Mouse (Mus musculus) forebrain, embryonic 12.5 days (tissue): ENCODE results near the gene Ndufaf7. TPM values are rescaled to one million over a fixed set of nuclear protein-coding genes. Genes with fewer than 3 reads are reported as not detected.

Experiments
- ATAC-seq: fragments of 200-750 bp; cut with Nextera tagmentation; 2 replicates; pipeline ENCODE4 v1.8.0; 2017; ENCODE audit warnings: moderate TSS enrichment; ENCODE audit not compliant: low FRiP score
- H3K27ac ChIP-seq: fragments of 300-500 bp; sonication (generic); 2 replicates; pipeline ENCODE4 v1.5.1; 2016; ENCODE audit warnings: mild to moderate bottlenecking
- H3K27me3 ChIP-seq: fragments of 300-500 bp; sonication (generic); 2 replicates; pipeline ENCODE4 v1.6.1; 2016; ENCODE audit warnings: mild to moderate bottlenecking
- H3K36me3 ChIP-seq: fragments of 300-500 bp; sonication (generic); replicated peaks from 2 replicates; pipeline ENCODE4 v1.6.1; 2016; ENCODE audit warnings: mild to moderate bottlenecking
- H3K4me1 ChIP-seq: fragments of 300-500 bp; sonication (generic); 2 replicates; pipeline ENCODE4 v1.6.1; 2016
- H3K4me2 ChIP-seq: fragments of 300-500 bp; sonication (generic); 2 replicates; pipeline ENCODE4 v1.6.1; 2016; ENCODE audit warnings: mild to moderate bottlenecking, moderate library complexity
- H3K4me3 ChIP-seq: fragments of 300-500 bp; sonication (generic); replicated peaks from 2 replicates; pipeline ENCODE4 v1.5.1; 2016; ENCODE audit warnings: mild to moderate bottlenecking
- H3K9ac ChIP-seq: fragments of 300-500 bp; sonication (generic); 2 replicates; pipeline ENCODE4 v1.6.1; 2016; ENCODE audit warnings: mild to moderate bottlenecking
- H3K9me3 ChIP-seq: fragments of 300-500 bp; sonication (generic); 2 replicates; pipeline ENCODE4 v1.6.1; 2016
- WGBS: fragments of 180-500 bp; shearing (Covaris S2); methylation state at CpG from one replicate; pipeline ENCODE4 v1.1.7; 2016; 5-methylcytosine and 5-hydroxymethylcytosine counted together
- polyA plus RNA-seq: library from polyadenylated mRNA; unstranded; fragments of >200 nt; fragmentation: Nextera tagmentation; extraction: Ambion mirVana; gene quantifications from 2 replicates; pipeline ENCODE4 v1.2.1, GENCODE M21; 2016

Gene Ndufaf7
- polyA plus RNA-seq = 46.3 and 55.6 TPM in 2 replicates

DNA sequence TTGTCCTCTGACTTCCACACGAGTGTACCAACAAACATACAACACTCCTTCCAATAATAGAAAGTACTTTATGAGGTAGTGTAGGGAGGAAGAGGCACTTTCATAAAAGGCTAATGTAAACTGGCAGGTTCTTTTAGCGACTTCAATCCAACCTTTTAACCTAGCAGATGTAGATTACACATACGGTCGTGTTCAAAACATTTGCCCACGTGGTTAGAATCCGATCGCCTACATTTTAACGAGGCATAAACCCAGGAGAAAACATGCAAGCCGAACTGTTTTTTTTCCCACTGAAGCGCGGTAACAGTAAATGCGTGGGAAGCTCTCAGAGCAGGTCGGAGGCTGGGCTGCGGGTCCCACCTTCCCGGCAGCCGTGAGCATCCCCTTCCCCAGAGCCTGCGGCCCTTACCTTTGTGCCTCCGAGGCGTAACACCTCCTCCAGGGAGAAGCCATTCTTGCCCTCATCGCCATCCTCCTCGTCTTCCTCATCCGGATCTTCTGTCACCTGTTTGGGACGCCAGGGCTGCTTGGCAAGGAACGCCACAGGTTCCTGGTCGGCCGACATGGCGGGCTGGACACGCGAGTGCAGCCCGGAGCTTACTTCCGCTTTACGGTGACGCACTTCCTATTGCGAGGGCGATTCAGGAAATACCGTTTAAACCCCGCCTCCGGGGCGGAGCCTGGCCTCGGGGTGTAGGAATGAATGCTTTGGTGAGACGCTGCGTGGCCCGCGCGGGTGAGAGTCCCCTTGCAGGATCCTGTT is at the start of gene Ndufaf7, which contains the start of gene Cebpz:
Gene Ndufaf7, plus strand, starts transcription at position 671 of the 763 bp plus-strand sequence.
Gene Cebpz, minus strand, starts transcription at position 601 of the 763 bp plus-strand sequence.
- under 1% methylated on average over 45 of the region's 45 CpGs for WGBS
- Histone ChIP-seq H3K4me1 (peaks cover 21% of the 10 kb centered on the region), H3K27ac (0 out of 2 replicates have a peak within 1 kb of the TSS, but pooled peaks have one; percentile 31), H3K9ac (peak within 1 kb of the TSS; percentile 76), H3K36me3 (peaks cover 42% of the 10 kb centered on the region), H3K9me3 (no peaks in the 10 kb centered on the region), H3K27me3 (no peaks in the 10 kb centered on the region), H3K4me2 (peak within 1 kb of the TSS; percentile 77), H3K4me3 (peak within 1 kb of the TSS; percentile 76)
- peak; percentile 99 for ATAC-seq

DNA sequence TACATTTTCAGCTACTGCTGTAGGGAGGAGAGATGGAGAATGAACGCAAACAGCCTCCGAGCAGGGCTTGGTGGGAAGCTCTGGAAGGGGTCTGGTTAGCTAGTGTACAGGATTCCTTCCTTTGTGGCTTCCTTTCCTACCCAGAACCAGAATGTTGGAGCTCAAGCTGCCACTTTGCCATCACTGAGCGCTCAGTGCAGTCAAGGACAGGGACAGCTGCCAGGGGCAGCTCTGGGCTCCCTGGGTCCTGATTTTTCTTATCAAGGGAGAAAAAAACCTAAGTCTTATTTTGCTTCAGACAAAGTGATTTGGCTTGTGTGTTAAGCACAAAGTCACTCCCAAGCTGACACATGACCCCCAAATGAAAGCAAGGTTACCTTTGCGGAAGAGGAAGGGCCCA is 48.4 kb upstream of the Ndufaf7 start:
- Histone ChIP-seq H3K9ac (no peak overlapping the region), H3K27ac (no peak overlapping the region), H3K9me3 (no peaks in the 10 kb centered on the region), H3K36me3 (no peaks in the 10 kb centered on the region), H3K4me1 (no peaks in the 10 kb centered on the region), H3K27me3 (no peaks in the 10 kb centered on the region), H3K4me2 (no peak overlapping the region), H3K4me3 (no peak overlapping the region)
- 80% methylated on average over 4 of the region's 4 CpGs for WGBS
- no peak for ATAC-seq

DNA sequence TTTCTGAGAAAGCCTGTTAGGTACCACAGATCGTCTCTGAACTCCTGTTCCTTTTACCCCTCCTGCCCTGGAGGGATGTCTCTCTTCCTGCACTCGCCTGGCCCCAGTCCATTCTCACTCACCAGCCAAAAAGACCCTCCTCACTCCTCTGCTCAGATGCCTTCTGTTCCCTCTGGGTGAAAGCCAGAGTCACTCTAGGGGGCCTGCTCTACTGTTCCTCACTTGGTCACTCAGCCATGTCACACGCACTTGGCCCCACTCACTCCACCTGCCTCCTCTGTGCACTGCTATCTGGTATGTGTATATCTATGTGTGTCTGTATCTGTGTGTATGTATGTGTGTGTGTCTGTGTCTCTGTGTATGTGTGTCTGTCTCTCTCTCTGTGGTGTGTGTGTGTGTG is 47.8 kb upstream of the Ndufaf7 start:
- H3K9ac ChIP-seq = no peak overlapping the region
- H3K4me1 ChIP-seq = no peaks in the 10 kb centered on the region
- no peaks in the 10 kb centered on the region for H3K36me3 ChIP-seq
- H3K4me2 ChIP-seq = no peak overlapping the region
- no peak overlapping the region for H3K27ac ChIP-seq
- 52% methylated on average over 3 of the region's 3 CpGs for WGBS
- H3K27me3 ChIP-seq = no peaks in the 10 kb centered on the region
- no peaks in the 10 kb centered on the region for H3K9me3 ChIP-seq
- H3K4me3 ChIP-seq = no peak overlapping the region
- no peak for ATAC-seq

DNA sequence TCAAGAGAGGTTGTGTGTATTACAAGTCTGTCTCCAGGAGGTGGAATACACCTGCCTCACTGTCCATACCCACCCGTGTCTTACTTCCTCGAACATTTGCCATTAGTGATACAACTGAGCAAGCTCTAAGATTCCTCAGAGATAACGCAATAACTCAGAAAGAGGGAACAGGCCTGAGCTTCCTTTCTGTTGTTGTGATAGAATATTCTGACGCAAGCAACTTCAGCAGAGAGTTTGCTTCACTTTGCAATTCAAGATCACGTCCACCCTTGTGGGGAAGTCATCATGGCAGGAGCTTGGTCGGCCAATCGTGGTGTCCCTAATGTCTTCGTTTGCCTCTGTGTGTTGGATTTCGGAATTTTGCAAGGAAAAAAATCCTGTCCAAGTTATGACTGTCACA is 45.9 kb upstream of the Ndufaf7 start:
- no peaks in the 10 kb centered on the region for H3K36me3 ChIP-seq
- no peaks in the 10 kb centered on the region for H3K27me3 ChIP-seq
- ATAC-seq = no peak
- no peak overlapping the region for H3K4me3 ChIP-seq
- H3K27ac ChIP-seq = no peak overlapping the region
- WGBS = 86% methylated on average over 9 of the region's 9 CpGs
- no peaks in the 10 kb centered on the region for H3K9me3 ChIP-seq
- H3K9ac ChIP-seq = no peak overlapping the region
- H3K4me1 ChIP-seq = no peaks in the 10 kb centered on the region
- no peak overlapping the region for H3K4me2 ChIP-seq

DNA sequence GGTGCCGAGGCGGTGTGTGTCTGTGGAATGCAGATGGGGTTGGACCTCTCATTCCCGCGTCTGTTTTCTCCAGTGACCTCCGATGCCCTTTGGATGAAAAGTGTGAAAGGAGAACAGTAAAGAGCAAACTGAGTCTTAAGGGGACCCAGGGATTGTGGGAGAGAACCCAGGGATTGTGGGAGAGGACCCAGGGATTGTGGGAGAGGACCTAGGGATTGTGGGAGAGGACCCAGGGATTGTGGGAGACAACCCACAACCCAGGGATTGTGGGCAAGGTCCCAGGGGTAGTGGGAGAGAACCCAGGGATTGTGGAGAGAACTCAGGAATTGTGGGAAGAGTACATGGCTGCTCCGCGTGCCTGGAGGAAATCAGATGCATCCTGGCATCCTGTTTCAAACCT is 41.9 kb upstream of the Ndufaf7 start:
- no peaks in the 10 kb centered on the region for H3K27me3 ChIP-seq
- no peak overlapping the region for H3K4me3 ChIP-seq
- no peak overlapping the region for H3K9ac ChIP-seq
- no peak for ATAC-seq
- no peaks in the 10 kb centered on the region for H3K36me3 ChIP-seq
- no peaks in the 10 kb centered on the region for H3K4me1 ChIP-seq
- no peaks in the 10 kb centered on the region for H3K9me3 ChIP-seq
- 84% methylated on average over 7 of the region's 7 CpGs for WGBS
- H3K4me2 ChIP-seq = no peak overlapping the region
- H3K27ac ChIP-seq = no peak overlapping the region

DNA sequence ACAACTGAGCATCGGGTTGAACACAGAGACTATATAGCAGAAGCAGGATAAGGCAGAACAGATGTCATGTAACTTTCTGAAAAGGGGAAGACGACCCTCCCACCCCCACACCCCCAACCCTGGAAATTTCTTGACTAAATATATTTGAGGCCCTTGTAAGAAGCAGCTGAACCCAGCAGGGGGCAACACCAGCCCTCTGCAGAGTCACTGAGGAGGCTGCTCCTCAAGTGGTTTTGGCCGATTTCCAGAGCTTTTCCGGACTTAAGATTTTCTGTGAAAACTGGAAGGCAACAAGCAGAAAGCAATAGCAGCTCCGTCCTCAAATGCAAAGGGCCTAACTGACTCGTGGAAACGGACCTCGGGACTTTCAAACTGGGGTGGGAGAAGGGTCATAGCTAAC is 41.5 kb upstream of the Ndufaf7 start:
- Histone ChIP-seq H3K9ac (no peak overlapping the region), H3K27me3 (no peaks in the 10 kb centered on the region), H3K36me3 (no peaks in the 10 kb centered on the region), H3K4me2 (no peak overlapping the region), H3K4me3 (no peak overlapping the region), H3K9me3 (no peaks in the 10 kb centered on the region), H3K4me1 (no peaks in the 10 kb centered on the region), H3K27ac (no peak overlapping the region)
- no peak for ATAC-seq
- WGBS = 44% methylated on average over 8 of the region's 8 CpGs

DNA sequence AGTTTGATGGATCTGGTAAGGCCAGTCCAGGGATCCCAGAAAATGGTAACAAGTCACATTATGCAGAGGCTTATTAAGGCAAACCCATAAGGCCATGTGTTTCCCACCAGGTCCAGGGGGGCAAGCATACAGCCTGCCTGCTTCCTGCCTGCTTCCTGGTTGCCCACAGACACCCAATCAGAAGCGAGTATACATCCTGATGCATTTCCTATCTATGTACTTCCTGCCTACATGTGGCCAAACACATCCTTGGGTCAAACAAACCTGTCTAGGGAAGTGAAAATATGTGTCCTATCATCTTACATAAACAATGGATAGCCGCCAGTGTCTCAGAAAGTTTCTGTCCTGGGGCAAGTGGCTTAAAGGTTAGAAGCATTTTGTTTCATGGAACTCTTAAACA is 33.8 kb upstream of the Ndufaf7 start:
- Histone ChIP-seq H3K4me1 (no peaks in the 10 kb centered on the region), H3K4me2 (no peak overlapping the region), H3K36me3 (no peaks in the 10 kb centered on the region), H3K9ac (no peak overlapping the region), H3K27me3 (no peaks in the 10 kb centered on the region), H3K4me3 (no peak overlapping the region), H3K9me3 (no peaks in the 10 kb centered on the region), H3K27ac (no peak overlapping the region)
- WGBS = 81% methylated on average over 2 of the region's 2 CpGs
- no peak for ATAC-seq

DNA sequence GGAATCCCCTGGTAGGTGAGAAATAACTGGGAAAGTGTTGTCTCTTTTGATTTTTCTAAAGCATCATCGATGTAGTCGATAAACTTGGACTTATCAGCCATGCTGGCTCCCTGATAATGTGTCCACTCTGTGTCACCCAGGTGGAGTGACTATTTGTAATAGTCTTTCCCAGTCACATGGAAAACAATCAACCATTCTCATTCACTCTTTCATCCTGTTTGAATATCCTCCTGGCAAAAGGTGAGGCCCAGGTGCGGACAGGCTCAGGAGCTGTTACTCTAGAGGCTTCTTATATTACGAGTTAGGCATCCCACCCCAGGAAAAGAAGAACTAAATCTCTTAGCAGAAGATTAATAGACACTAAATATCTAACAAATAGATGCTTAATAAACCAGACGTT is 30.0 kb upstream of the Ndufaf7 start, which contains the start of gene Sult6b1:
Gene Sult6b1, minus strand, starts transcription at position 101 of the 400 bp plus-strand sequence.
- Histone ChIP-seq H3K4me3 (no peak within 1 kb of the TSS), H3K4me1 (no peaks in the 10 kb centered on the region), H3K9me3 (no peaks in the 10 kb centered on the region), H3K9ac (no peak within 1 kb of the TSS), H3K36me3 (no peaks in the 10 kb centered on the region), H3K4me2 (no peak within 1 kb of the TSS), H3K27ac (no peak within 1 kb of the TSS), H3K27me3 (no peaks in the 10 kb centered on the region; the same call in 1 of the 2 replicates)
- 85% methylated on average over 5 of the region's 5 CpGs for WGBS
- ATAC-seq = no peak

DNA sequence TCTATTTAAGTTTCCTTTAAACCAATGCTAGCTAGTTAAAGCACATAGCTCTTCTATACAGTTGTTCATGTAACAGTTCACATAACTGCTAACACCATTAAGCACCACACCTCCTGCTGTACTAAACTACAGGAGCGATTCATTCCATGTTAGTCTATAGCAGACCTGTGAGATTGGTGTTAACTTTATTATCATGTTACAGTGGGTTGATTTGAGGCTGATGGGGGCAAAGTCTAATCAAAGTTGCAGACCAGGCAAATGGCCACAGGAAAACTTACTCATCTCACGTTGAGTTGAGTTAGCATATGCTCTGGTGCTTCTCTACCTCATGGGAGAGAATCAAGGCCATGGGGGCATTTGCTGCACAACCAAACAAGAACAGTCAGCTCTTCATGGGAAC is 27.6 kb upstream of the Ndufaf7 start:
- H3K4me1 ChIP-seq = no peaks in the 10 kb centered on the region
- no peaks in the 10 kb centered on the region for H3K36me3 ChIP-seq
- no peak overlapping the region for H3K4me3 ChIP-seq
- H3K9me3 ChIP-seq = no peaks in the 10 kb centered on the region
- H3K27ac ChIP-seq = no peak overlapping the region
- H3K9ac ChIP-seq = no peak overlapping the region
- no peak for ATAC-seq
- 82% methylated on average over 2 of the region's 2 CpGs for WGBS
- no peaks in the 10 kb centered on the region; the same call in 1 of the 2 replicates for H3K27me3 ChIP-seq
- no peak overlapping the region for H3K4me2 ChIP-seq

DNA sequence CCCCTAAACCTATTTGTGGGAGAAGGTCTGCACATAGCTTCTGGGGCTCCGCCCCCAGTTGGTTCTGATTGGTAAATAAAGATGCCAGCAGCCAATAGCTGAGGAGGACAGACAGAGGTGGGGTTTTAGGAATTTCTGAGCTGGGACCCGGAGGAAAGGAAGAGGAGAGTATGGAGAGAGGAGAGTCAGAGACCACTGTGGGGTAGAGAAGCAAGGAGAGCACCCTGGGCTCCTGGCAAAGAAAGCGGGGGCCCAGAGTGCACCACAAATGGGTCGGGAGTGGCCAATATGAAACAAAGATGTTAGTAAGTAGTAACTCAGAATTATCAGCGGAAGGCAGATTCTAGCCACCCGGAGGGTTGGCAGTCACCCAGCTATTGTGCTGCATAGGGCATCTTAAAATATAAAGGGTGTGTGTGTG is 24.1 kb upstream of the Ndufaf7 start:
- no peak overlapping the region for H3K27ac ChIP-seq

DNA sequence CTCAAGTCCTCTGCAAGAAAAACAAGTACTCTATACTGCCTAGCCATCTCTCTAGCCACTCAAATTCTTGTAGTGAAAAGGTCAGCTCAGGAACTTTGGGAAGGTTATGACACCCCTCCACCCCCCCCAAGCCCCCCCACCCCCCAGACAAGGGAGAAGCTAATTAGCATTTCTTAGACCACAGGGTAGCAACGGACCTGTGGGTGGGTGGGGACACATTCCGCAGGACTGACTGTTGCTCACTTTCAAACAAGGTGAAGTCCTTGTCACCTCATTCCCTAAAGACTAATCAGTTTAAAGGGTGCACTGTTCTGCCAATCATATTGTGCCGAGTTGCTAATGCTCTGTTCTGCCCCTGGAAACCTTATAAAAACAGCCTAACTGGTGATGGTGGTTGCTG is 23.0 kb upstream of the Ndufaf7 start:
- no peak overlapping the region for H3K9ac ChIP-seq
- H3K27me3 ChIP-seq = no peaks in the 10 kb centered on the region
- 73% methylated on average over 3 of the region's 3 CpGs for whole genome bisulfite sequencing

More for the DNA sequence above, 24.1 kb upstream of the Ndufaf7 start:
- WGBS = 35% methylated on average over 6 of the region's 6 CpGs
- Histone ChIP-seq H3K4me1 (peaks cover 16% of the 10 kb centered on the region), H3K4me2 (peak overlapping the region; percentile 47), H3K9me3 (no peaks in the 10 kb centered on the region), H3K9ac (no peak overlapping the region), H3K36me3 (no peaks in the 10 kb centered on the region), H3K27me3 (no peaks in the 10 kb centered on the region; the same call in 1 of the 2 replicates), H3K4me3 (peak overlapping the region; percentile 37)
- peak; percentile 67 for ATAC-seq

DNA sequence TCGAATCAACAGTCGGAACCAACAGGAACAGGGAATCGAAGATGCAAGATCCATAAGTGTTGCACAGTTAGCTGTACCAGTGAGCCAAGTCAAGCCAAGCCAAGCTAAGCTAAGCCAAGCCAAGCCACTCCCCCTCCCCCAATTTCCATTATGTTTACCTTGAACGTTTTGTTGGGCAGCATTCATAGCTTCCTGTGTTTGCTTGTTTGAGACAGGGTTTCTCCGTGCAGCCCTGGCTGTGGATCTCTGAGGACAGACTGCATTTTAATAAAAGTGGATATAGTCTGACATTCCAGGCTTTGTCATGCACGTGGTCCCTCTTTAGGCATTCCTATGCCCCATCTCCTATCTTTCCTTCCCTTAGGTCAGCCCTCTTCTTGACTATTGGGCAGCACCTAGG is 21.2 kb upstream of the Ndufaf7 start:
- ATAC-seq = peak; percentile 15
- Histone ChIP-seq H3K4me3 (peak overlapping the region; percentile 63), H3K4me2 (peak overlapping the region; percentile 69), H3K27me3 (no peaks in the 10 kb centered on the region), H3K36me3 (peaks cover 16% of the 10 kb centered on the region), H3K9ac (0 out of 2 replicates have a peak overlapping the region, but pooled peaks have one; percentile 74), H3K4me1 (peaks cover 18% of the 10 kb centered on the region), H3K27ac (peak overlapping the region; percentile 81; the same call in 1 of the 2 replicates), H3K9me3 (no peaks in the 10 kb centered on the region)
- 59% methylated on average over 6 of the region's 6 CpGs for WGBS

More for the DNA sequence above, 23.0 kb upstream of the Ndufaf7 start:
- H3K9me3 ChIP-seq = no peaks in the 10 kb centered on the region
- H3K4me2 ChIP-seq = no peak overlapping the region
- ATAC-seq = no peak
- H3K4me1 ChIP-seq = peaks cover 18% of the 10 kb centered on the region
- no peak overlapping the region for H3K4me3 ChIP-seq
- H3K27ac ChIP-seq = no peak overlapping the region
- H3K36me3 ChIP-seq = no peaks in the 10 kb centered on the region
